Mouse (Mus musculus) ovary, postnatal 36 days (tissue): ENCODE data around the gene Atp2c1.

Experiments used
- DNase-seq: peaks from one replicate; pipeline ENCODE4 v3.0.0; 2022; ENCODE audit warnings: low spot score, mixed read lengths

Gene Atp2c1

GRCm38 (mm10) chr9:105527219-105527618 lies at the start of gene Atp2c1:
Gene Atp2c1 (minus strand): TSS chr9:105527319.
- no peak for DNase-seq

- no peak for DNase-seq
These were observed 30.3 kb upstream of the Atp2c1 start for GRCm38 (mm10) chr9:105557452-105557851.

- DNase-seq = no peak
These were observed 29.1 kb upstream of the Atp2c1 start for GRCm38 (mm10) chr9:105556141-105556735.

GRCm38 (mm10) chr9:105554439-105554807 lies 27.3 kb upstream of the Atp2c1 start:
- no peak for DNase-seq

- no peak for DNase-seq
These were observed 26.7 kb upstream of the Atp2c1 start for GRCm38 (mm10) chr9:105553629-105554438.

- DNase-seq = no peak
These were observed 24.3 kb upstream of the Atp2c1 start for GRCm38 (mm10) chr9:105551407-105551806.

- no peak for DNase-seq
These were observed 22.0 kb upstream of the Atp2c1 start for GRCm38 (mm10) chr9:105549096-105549495.

- no peak for DNase-seq
These were observed 17.1 kb upstream of the Atp2c1 start for GRCm38 (mm10) chr9:105544013-105544750.

GRCm38 (mm10) chr9:105537473-105537872 lies 10.4 kb upstream of the Atp2c1 start:
- no peak for DNase-seq

GRCm38 (mm10) chr9:105536877-105537276 lies 9.8 kb upstream of the Atp2c1 start:
- no peak for DNase-seq

GRCm38 (mm10) chr9:105525355-105525754 lies 1.8 kb downstream of the Atp2c1 start:
- no peak for DNase-seq

GRCm38 (mm10) chr9:105523038-105523437 lies 4.1 kb downstream of the Atp2c1 start:
- DNase-seq = no peak

- DNase-seq = no peak
These were observed 5.1 kb downstream of the Atp2c1 start for GRCm38 (mm10) chr9:105522063-105522462.

- peak; percentile 30 for DNase-seq
These were observed 6.2 kb downstream of the Atp2c1 start for GRCm38 (mm10) chr9:105520776-105521552.

- no peak for DNase-seq
These were observed 7.7 kb downstream of the Atp2c1 start for GRCm38 (mm10) chr9:105519278-105519883.

- DNase-seq = no peak
These were observed 23.4 kb downstream of the Atp2c1 start for GRCm38 (mm10) chr9:105503690-105504089.

- DNase-seq = no peak
These were observed 24.7 kb downstream of the Atp2c1 start for GRCm38 (mm10) chr9:105502389-105502788.

GRCm38 (mm10) chr9:105495316-105496174 lies 31.6 kb downstream of the Atp2c1 start:
- DNase-seq = no peak

- DNase-seq = peak; percentile 98
These were observed 32.4 kb downstream of the Atp2c1 start for GRCm38 (mm10) chr9:105494553-105495315.

GRCm38 (mm10) chr9:105492744-105493143 lies 34.4 kb downstream of the Atp2c1 start:
- no peak for DNase-seq
